8 mouse cellular contexts compared by ENCODE assay signal in genomic region chr1:128592961-128593501, GRCm38 (mm10). TPM values are rescaled to one million over a fixed set of nuclear protein-coding genes. Genes with fewer than 3 reads are reported as not detected.
DNase-seq lines count a peak whose midpoint lies in the region; ATAC-seq and TF ChIP-seq lines count a peak whose summit lies in the region.

No protein-coding gene starts in this region.

- H3K4me1 ChIP-seq in cerebellum, adult 2 months (ENCODE audit: control insufficient read depth, insufficient read depth, low read length) = peaks cover 4% of the 10 kb centered on the region; the same call in 1 of the 2 replicates
- H3K4me1 ChIP-seq in hindbrain, postnatal 0 days (ENCODE audit: insufficient read depth, low read length) = peaks cover 18% of the 10 kb centered on the region; the same call in 1 of the 2 replicates
- H3K4me1 ChIP-seq in midbrain, embryonic 10.5 days = peaks cover 78% of the 10 kb centered on the region
- H3K4me1 ChIP-seq in stomach, postnatal 0 days (replicated peaks; ENCODE audit: control insufficient read depth, insufficient read depth) = no peaks in the 10 kb centered on the region; the same call in 1 of the 2 replicates

- under 1% methylated on average over 24 of the region's 24 CpGs for WGBS in cerebellum, adult 2 months
- WGBS in hindbrain, postnatal 0 days = under 1% methylated on average over 24 of the region's 24 CpGs
- under 1% methylated on average over 24 of the region's 24 CpGs for WGBS in midbrain, embryonic 10.5 days
- 3% methylated on average over 21 of the region's 24 CpGs for WGBS in stomach, postnatal 0 days

- ATAC-seq in hindbrain, postnatal 0 days = peak; percentile 67
- peak; percentile 36 for ATAC-seq in stomach, postnatal 0 days (ENCODE audit: low FRiP score, low TSS enrichment)

- no peaks in the 10 kb centered on the region for H3K36me3 ChIP-seq in hindbrain, postnatal 0 days (ENCODE audit: insufficient read depth, low read length)
- peaks cover 17% of the 10 kb centered on the region for H3K36me3 ChIP-seq in midbrain, embryonic 10.5 days
- H3K36me3 ChIP-seq in stomach, postnatal 0 days (ENCODE audit: control insufficient read depth, insufficient read depth, low read length) = no peaks in the 10 kb centered on the region

- H3K9me3 ChIP-seq in hindbrain, postnatal 0 days (ENCODE audit: low read length) = no peaks in the 10 kb centered on the region
- H3K9me3 ChIP-seq in midbrain, embryonic 10.5 days (replicated peaks) = no peaks in the 10 kb centered on the region
- H3K9me3 ChIP-seq in stomach, postnatal 0 days (ENCODE audit: control insufficient read depth, low read length) = no peaks in the 10 kb centered on the region

- H3K9ac ChIP-seq in hindbrain, postnatal 0 days (replicated peaks; ENCODE audit: low read length) = peak overlapping the region; percentile 35; the same call in 1 of the 2 replicates
- H3K9ac ChIP-seq in stomach, postnatal 0 days (ENCODE audit: low read length) = peak overlapping the region; percentile 54

- H3K4me3 ChIP-seq in cerebellum, adult 2 months (replicated peaks; ENCODE audit: insufficient read depth, low read depth, low read length) = peak overlapping the region; percentile 40
- peak overlapping the region; percentile 67 for H3K4me3 ChIP-seq in hindbrain, postnatal 0 days (ENCODE audit: low read length)
- H3K4me3 ChIP-seq in midbrain, embryonic 10.5 days = peak overlapping the region; percentile 71
- H3K4me3 ChIP-seq in stomach, postnatal 0 days (ENCODE audit: low read depth, low read length) = peak overlapping the region; percentile 59

- peaks cover 6% of the 10 kb centered on the region; the same call in 1 of the 2 replicates for H3K27me3 ChIP-seq in cerebellum, adult 2 months (ENCODE audit: control insufficient read depth, insufficient read depth, low read length)
- H3K27me3 ChIP-seq in hindbrain, postnatal 0 days (ENCODE audit: insufficient read depth, low read length) = no peaks in the 10 kb centered on the region
- peaks cover 8% of the 10 kb centered on the region for H3K27me3 ChIP-seq in midbrain, embryonic 10.5 days (ENCODE audit: low read depth, poor library complexity, severe bottlenecking)
- no peaks in the 10 kb centered on the region for H3K27me3 ChIP-seq in stomach, postnatal 0 days (ENCODE audit: control insufficient read depth, insufficient read depth, low read length)

- TF ChIP-seq EP300 in stomach, postnatal 0 days (optimal IDR thresholded peaks at IDR 0.05) = no peak

- H3K27ac ChIP-seq in cerebellum, adult 2 months (ENCODE audit: insufficient read depth, low read length) = no peak overlapping the region
- peak overlapping the region; percentile 76 for H3K27ac ChIP-seq in hindbrain, postnatal 0 days
- peak overlapping the region; percentile 98 for H3K27ac ChIP-seq in midbrain, embryonic 10.5 days (replicated peaks)
- H3K27ac ChIP-seq in stomach, postnatal 0 days (replicated peaks) = no peak overlapping the region; the same call in 1 of the 2 replicates

- intact Hi-C loops in left cerebral cortex, postnatal 4 days (cut with DNase I) = loop anchor here (10.0 kb wide), 1 partner anchor 188 kb away; no protein-coding TSS in a partner anchor

- H3K4me2 ChIP-seq in hindbrain, postnatal 0 days (ENCODE audit: low read depth, low read length) = peak overlapping the region; percentile 93
- peak overlapping the region; percentile 88 for H3K4me2 ChIP-seq in stomach, postnatal 0 days (replicated peaks; ENCODE audit: low read depth)

- TF ChIP-seq CTCF in cerebellum, adult 2 months (IDR thresholded peaks at IDR 0.05; ENCODE audit: borderline replicate concordance, insufficient read depth, low read depth, low read length) = no peak
- no peak for TF ChIP-seq CTCF in hindbrain, postnatal 0 days (IDR thresholded peaks at IDR 0.05; ENCODE audit: low read depth)
- no peak for TF ChIP-seq CTCF in stomach, postnatal 0 days (IDR thresholded peaks at IDR 0.05; ENCODE audit: low read depth)

- DNase-seq in cerebellum, adult 2 months = peak in 1 of 2 experiments; percentile 14
- DNase-seq in cerebellum, adult 9-10 months = no peak
- peak; percentile 75 for DNase-seq in brain, adult 2 months (ENCODE audit: low read depth, low spot score)
- DNase-seq in frontal cortex, postnatal 25 days (ENCODE audit: low spot score in 2 of 2) = peak; percentile 27 to 32
- DNase-seq in hindbrain, postnatal 0 days (ENCODE audit: low spot score) = peak; percentile 70
- DNase-seq in left cerebral cortex, postnatal 4 days = peak; percentile 77
- DNase-seq in midbrain, embryonic 10.5 days (ENCODE audit: low spot score) = peak; percentile 77
- DNase-seq in stomach, postnatal 0 days (ENCODE audit: low spot score) = peak; percentile 55

- TF ChIP-seq POLR2A in cerebellum, adult 2 months (IDR thresholded peaks at IDR 0.05; ENCODE audit: borderline replicate concordance, insufficient read depth, low read length) = no peak

RNA-seq across cellular contexts. Expression of gene Cxcr4, which starts 0.9 kb away (rescaled TPM):
- polyA plus RNA-seq in cerebellum, adult 2 months (2012; rRNA removed) = 4.3 and 4.6 TPM in 2 replicates
- total RNA-seq in hindbrain, postnatal 0 days (2014; rRNA removed) = 76.1 and 95.8 TPM in 2 replicates
- polyA plus RNA-seq in hindbrain, postnatal 0 days (2015; fragmentation: Nextera tagmentation; extraction: Ambion mirVana) = 5.1 and 5.2 TPM in 2 replicates
- 10 to 100 TPM; 22.5 to 23.7 TPM for total RNA-seq in left cerebral cortex, postnatal 4 days (2021)
- polyA plus RNA-seq in midbrain, embryonic 10.5 days (2016; fragmentation: Nextera tagmentation; extraction: Ambion mirVana) = 18.6 and 20.2 TPM in 2 replicates
- 1.6 and 2.0 TPM in 2 replicates for polyA plus RNA-seq in stomach, postnatal 0 days (2015; fragmentation: Nextera tagmentation; extraction: Ambion mirVana)

Comparison
In these comparisons a context has a peak if more than half of its experiments do, and no peak if none do; other contexts are left out.
1. H3K27ac ChIP-seq: peak in hindbrain, postnatal 0 days (single experiment) and midbrain, embryonic 10.5 days (single experiment); none in cerebellum, adult 2 months (single experiment) and stomach, postnatal 0 days (single experiment).
2. Peak in every context shown above with its lines, with median percentiles within 50 percentile points of each other: H3K4me3 ChIP-seq.